Mouse (Mus musculus): ENCODE data around the gene Parvb. TPM values are rescaled to one million over a fixed set of nuclear protein-coding genes. Genes with fewer than 3 reads are reported as not detected.

The Parvb gene
- total and polyA plus RNA-seq, 3 experiments, result 0.04 to 2.3 TPM; not detected in 1

GRCm38 (mm10) chr15:84324870-84325553, 93.2 kb downstream of the Parvb start:
- H3K36me3 ChIP-seq (replicated peaks in 1 of 2; ENCODE audit: control insufficient read depth in 1 of 2, insufficient read depth in 1 of 2, low read length in 1 of 2), result peaks cover 40 to 57% of the 10 kb centered on the region in 2 experiments
- DNase-seq (ENCODE audit: extremely low read depth), result peak; percentile 37
- H3K79me2 ChIP-seq (replicated peaks; ENCODE audit: control insufficient read depth, extremely low read depth, insufficient read depth, poor library complexity, severe bottlenecking), result peaks cover 21% of the 10 kb centered on the region
- peaks cover 6 to 57% of the 10 kb centered on the region in 2 experiments; a peak in 3 of 4 replicates for H3K4me1 ChIP-seq (ENCODE audit: control insufficient read depth in 1 of 2, insufficient read depth in 2 of 2)
- dilution Hi-C loops (cut with MboI; ENCODE audit: extremely low pct_ligation_motif_present, extremely low pct_unique_long_range_greater_than_20kb, low sequenced_read_pairs) (no loop called here), in situ Hi-C loops (cut with MboI; ENCODE audit: low pct_ligation_motif_present, low pct_unique_long_range_greater_than_20kb, low sequenced_read_pairs) (loop anchor here (5.0 kb wide), 1 partner anchor 43 kb away; no protein-coding TSS in a partner anchor)
- TF ChIP-seq CHD2 (IDR thresholded peaks at IDR 0.05; ENCODE audit: low read length) (no peak), MYC (IDR thresholded peaks at IDR 0.05; ENCODE audit: low read depth, low read length) (peak; percentile 61; the same call in 1 of the 2 replicates), MAFK (IDR thresholded peaks at IDR 0.05; ENCODE audit: insufficient replicate concordance, low read length) (no peak), HCFC1 (IDR thresholded peaks at IDR 0.05; ENCODE audit: low read depth, low read length) (no peak; the same call in 1 of the 2 replicates), TCF12 (IDR thresholded peaks at IDR 0.05; ENCODE audit: low read depth, low read length) (0 out of 2 replicates have a peak, but pooled peaks have one; percentile 17), JUN (IDR thresholded peaks at IDR 0.05; ENCODE audit: insufficient read depth, low read depth, low read length) (no peak), MEF2A (IDR thresholded peaks at IDR 0.05; ENCODE audit: borderline replicate concordance, low read depth, low read length) (0 out of 2 replicates have a peak, but pooled peaks have one; percentile 6), MXI1 (IDR thresholded peaks at IDR 0.05; ENCODE audit: low read depth, low read length) (0 out of 2 replicates have a peak, but pooled peaks have one; percentile 18)
- H3K27ac ChIP-seq (ENCODE audit: insufficient read depth, low read depth), result peak overlapping the region; percentile 37; the same call in 1 of the 2 replicates
- peak overlapping the region; percentile 69 for H3K4me2 ChIP-seq (ENCODE audit: insufficient read depth, low read depth, poor library complexity, severe bottlenecking)
- no peaks in the 10 kb centered on the region for H3K9me3 ChIP-seq (replicated peaks; ENCODE audit: low read length)
- peak overlapping the region; percentile 68 to 85 (median 77) for H3K4me3 ChIP-seq (replicated peaks in 1 of 3; ENCODE audit: low read depth in 2 of 3, low read length in 2 of 3, poor library complexity in 1 of 3)
- no peaks in the 10 kb centered on the region for H3K27me3 ChIP-seq (replicated peaks)
- H3K9ac ChIP-seq (ENCODE audit: insufficient read depth, low read depth), result peak overlapping the region; percentile 95

GRCm38 (mm10) chr15:84325736-84326135, 93.9 kb downstream of the Parvb start:
- no peaks in the 10 kb centered on the region for H3K9me3 ChIP-seq (replicated peaks; ENCODE audit: low read length)
- H3K4me1 ChIP-seq (ENCODE audit: control insufficient read depth in 1 of 2, insufficient read depth in 2 of 2), result peaks cover 6 to 57% of the 10 kb centered on the region in 2 experiments; a peak in 3 of 4 replicates
- dilution Hi-C loops (cut with MboI; ENCODE audit: extremely low pct_ligation_motif_present, extremely low pct_unique_long_range_greater_than_20kb, low sequenced_read_pairs) (no loop called here), in situ Hi-C loops (cut with MboI; ENCODE audit: low pct_ligation_motif_present, low pct_unique_long_range_greater_than_20kb, low sequenced_read_pairs) (loop anchor here (5.0 kb wide), 1 partner anchor 43 kb away; no protein-coding TSS in a partner anchor)
- peak; percentile 64 for DNase-seq (ENCODE audit: extremely low read depth)
- H3K4me2 ChIP-seq (ENCODE audit: insufficient read depth, low read depth, poor library complexity, severe bottlenecking), result peak overlapping the region; percentile 69
- H3K4me3 ChIP-seq (replicated peaks in 1 of 3; ENCODE audit: low read depth in 2 of 3, low read length in 2 of 3, poor library complexity in 1 of 3), result peak overlapping the region; percentile 68 to 85 (median 77)
- H3K27ac ChIP-seq (ENCODE audit: insufficient read depth, low read depth), result peak overlapping the region; percentile 43; the same call in 1 of the 2 replicates
- no peaks in the 10 kb centered on the region for H3K27me3 ChIP-seq (replicated peaks)
- H3K79me2 ChIP-seq (replicated peaks; ENCODE audit: control insufficient read depth, extremely low read depth, insufficient read depth, poor library complexity, severe bottlenecking), result peaks cover 21% of the 10 kb centered on the region
- peak overlapping the region; percentile 95 for H3K9ac ChIP-seq (ENCODE audit: insufficient read depth, low read depth)
- H3K36me3 ChIP-seq (replicated peaks in 1 of 2; ENCODE audit: control insufficient read depth in 1 of 2, insufficient read depth in 1 of 2, low read length in 1 of 2), result peaks cover 45 to 62% of the 10 kb centered on the region in 2 experiments
- TF ChIP-seq EP300 (IDR thresholded peaks at IDR 0.05; ENCODE audit: low read length), result no peak
- no peak for TF ChIP-seq ELF1 (IDR thresholded peaks at IDR 0.05; ENCODE audit: low read depth, low read length)
- TF ChIP-seq BHLHE40 (IDR thresholded peaks at IDR 0.05; ENCODE audit: low read depth, low read length), result peak; percentile 77
- TF ChIP-seq JUN (IDR thresholded peaks at IDR 0.05; ENCODE audit: insufficient read depth, low read depth, low read length), result no peak
- 0 out of 2 replicates have a peak, but pooled peaks have one; percentile 31 for TF ChIP-seq SIN3A (IDR thresholded peaks at IDR 0.05; ENCODE audit: low read length)
- no peak; the same call in 1 of the 2 replicates for TF ChIP-seq HCFC1 (IDR thresholded peaks at IDR 0.05; ENCODE audit: low read depth, low read length)
- TF ChIP-seq ZNF384 (IDR thresholded peaks at IDR 0.05; ENCODE audit: low read depth, low read length), result no peak
- no peak for TF ChIP-seq RAD21 (IDR thresholded peaks at IDR 0.05; ENCODE audit: low read depth, low read length)
- peak; percentile 36; the same call in 1 of the 2 replicates for TF ChIP-seq MXI1 (IDR thresholded peaks at IDR 0.05; ENCODE audit: low read depth, low read length)
- TF ChIP-seq MYC (IDR thresholded peaks at IDR 0.05; ENCODE audit: low read depth, low read length), result no peak
- 0 out of 2 replicates have a peak, but pooled peaks have one; percentile 19 for TF ChIP-seq ETS1 (conservative IDR thresholded peaks at IDR 0.05; ENCODE audit: low read depth, low read length)
- TF ChIP-seq RCOR1 (conservative IDR thresholded peaks at IDR 0.05; ENCODE audit: low read depth, low read length), result no peak
- no peak for TF ChIP-seq MEF2A (IDR thresholded peaks at IDR 0.05; ENCODE audit: borderline replicate concordance, low read depth, low read length)
- no peak; the same call in 1 of the 2 replicates for TF ChIP-seq ZMIZ1 (IDR thresholded peaks at IDR 0.05; ENCODE audit: low read depth, low read length)
- no peak for TF ChIP-seq POLR2AphosphoS2 (IDR thresholded peaks at IDR 0.05; ENCODE audit: low read depth, low read length)
- no peak for TF ChIP-seq KAT2A (IDR thresholded peaks at IDR 0.05; ENCODE audit: insufficient replicate concordance, low read length)
- TF ChIP-seq TBP (conservative IDR thresholded peaks at IDR 0.05; ENCODE audit: low read depth, low read length), result no peak
- TF ChIP-seq JUND (conservative IDR thresholded peaks at IDR 0.05; ENCODE audit: low read depth, low read length), result no peak
- TF ChIP-seq MAX (IDR thresholded peaks at IDR 0.05; ENCODE audit: low read length), result peak; percentile 60
- 0 out of 2 replicates have a peak, but pooled peaks have one; percentile 2 for TF ChIP-seq SMC3 (IDR thresholded peaks at IDR 0.05; ENCODE audit: low read depth, low read length)
- TF ChIP-seq NRF1 (IDR thresholded peaks at IDR 0.05; ENCODE audit: low read depth, low read length), result peak; percentile 54
- TF ChIP-seq IRF4 (IDR thresholded peaks at IDR 0.05; ENCODE audit: low read depth, low read length), result 0 out of 2 replicates have a peak, but pooled peaks have one; percentile 27
- TF ChIP-seq CTCF (conservative IDR thresholded peaks at IDR 0.05 in 1 of 2, IDR thresholded peaks at IDR 0.05 in 1 of 2; ENCODE audit: low read depth in 2 of 2, low read length in 2 of 2), result 0 out of 4 replicates have a peak, but pooled peaks of 1 of the 2 experiments have one; percentile 7
- TF ChIP-seq CHD2 (IDR thresholded peaks at IDR 0.05; ENCODE audit: low read length), result peak; percentile 83; the same call in 1 of the 2 replicates
- no peak for TF ChIP-seq ZC3H11A (IDR thresholded peaks at IDR 0.05; ENCODE audit: low read depth, low read length)
- 0 out of 2 replicates have a peak, but pooled peaks have one; percentile 36 for TF ChIP-seq TCF12 (IDR thresholded peaks at IDR 0.05; ENCODE audit: low read depth, low read length)

Measured in CH12.LX (cell line).